Mouse (Mus musculus) spleen, adult 2 months (tissue): ENCODE measurements around the gene Bcar3.

Source experiments
- CTCF ChIP-seq: fragments of 200-500 bp; IDR thresholded peaks from 2 replicates; pipeline ENCODE4 v1.5.1; 2011; ENCODE audit warnings: mild to moderate bottlenecking, inconsistent platforms; ENCODE audit not compliant: insufficient read depth, insufficient read length, insufficient replicate concordance; ENCODE audit errors: extremely low read depth
- POLR2A ChIP-seq: fragments of 200-500 bp; IDR thresholded peaks from 2 replicates; pipeline ENCODE4 v1.6.1; 2011; ENCODE audit warnings: low read depth, low read length, inconsistent platforms

GRCm38 (mm10) chr3:122359954-122360353 is 66.0 kb downstream of the Bcar3 start:
- TF ChIP-seq CTCF = no peak
- TF ChIP-seq POLR2A = no peak
